Mouse (Mus musculus) ES-Bruce4 (cell line): Measurements from ENCODE around the gene Gng8. TPM values are rescaled to one million over a fixed set of nuclear protein-coding genes. Genes with fewer than 3 reads are reported as not detected.

ENCODE experiments used
- H3K27ac ChIP-seq: 2 replicates; pipeline ENCODE4 v1.5.1; 2012; ENCODE audit warnings: low read length, inconsistent platforms; ENCODE audit not compliant: insufficient read depth
- H3K27me3 ChIP-seq: 2 replicates; pipeline ENCODE4 v1.6.1; 2012; ENCODE audit warnings: mild to moderate bottlenecking, low read length, inconsistent platforms; ENCODE audit not compliant: control insufficient read depth, poor library complexity, insufficient read depth, severe bottlenecking
- H3K36me3 ChIP-seq: 2 replicates; pipeline ENCODE4 v1.6.1; 2012; ENCODE audit warnings: inconsistent platforms, mild to moderate bottlenecking, low read length, moderate library complexity; ENCODE audit not compliant: control insufficient read depth, poor library complexity, insufficient read depth, severe bottlenecking
- H3K4me1 ChIP-seq: one replicate; pipeline ENCODE4 v1.8.1; 2011; ENCODE audit warnings: low read length; ENCODE audit not compliant: control insufficient read depth, insufficient read depth
- H3K4me3 ChIP-seq: 2 replicates; pipeline ENCODE4 v1.5.1; 2011; ENCODE audit warnings: low read depth, mild to moderate bottlenecking, low read length
- H3K9ac ChIP-seq: 2 replicates; pipeline ENCODE4 v1.6.1; 2012; ENCODE audit warnings: low read depth, mild to moderate bottlenecking, inconsistent platforms; ENCODE audit not compliant: poor library complexity, severe bottlenecking
- H3K9me3 ChIP-seq: replicated peaks from 2 replicates; pipeline ENCODE4 v1.6.1; 2012; ENCODE audit warnings: mild to moderate bottlenecking, low read length, inconsistent platforms; ENCODE audit not compliant: control insufficient read depth, poor library complexity, insufficient read depth, severe bottlenecking
- CTCF ChIP-seq: IDR thresholded peaks from one replicate; pipeline ENCODE4 v1.8.1; 2011; ENCODE audit warnings: low read depth, low read length
- EP300 ChIP-seq: IDR thresholded peaks from 2 replicates; pipeline ENCODE4 v1.6.1; 2011; ENCODE audit warnings: low read depth, low read length; ENCODE audit not compliant: insufficient read depth
- POLR2A ChIP-seq: IDR thresholded peaks from one replicate; pipeline ENCODE4 v1.8.1; 2011; ENCODE audit warnings: low read length; ENCODE audit not compliant: insufficient read depth
- polyA plus RNA-seq: library from polyadenylated mRNA; stranded (reverse); fragments of >200 nt; gene quantifications from 2 replicates; pipeline ENCODE4 v1.2.4, GENCODE M21; 2011; ENCODE audit warnings: low read depth; ENCODE audit not compliant: missing spikeins, insufficient read depth, insufficient read length

Gene Gng8
- polyA plus RNA-seq, 1 experiment: 4.6 TPM

- Histone ChIP-seq H3K27me3 (no peaks in the 10 kb centered on the region), H3K36me3 (no peaks in the 10 kb centered on the region), H3K9ac (peak overlapping the region; percentile 61), H3K27ac (no peak overlapping the region), H3K4me3 (peak overlapping the region; percentile 63), H3K4me1 (peaks cover 3% of the 10 kb centered on the region), H3K9me3 (no peaks in the 10 kb centered on the region)
- TF ChIP-seq POLR2A (peak; percentile 14), EP300 (no peak), CTCF (no peak)
These were observed 6.3 kb upstream of the Gng8 start for GRCm38 (mm10) chr7:16885271-16885776.

GRCm38 (mm10) chr7:16885905-16886304 lies 5.7 kb upstream of the Gng8 start:
- Histone ChIP-seq H3K27me3 (no peaks in the 10 kb centered on the region), H3K9ac (peak overlapping the region; percentile 61), H3K9me3 (no peaks in the 10 kb centered on the region), H3K36me3 (no peaks in the 10 kb centered on the region), H3K4me1 (peaks cover 5% of the 10 kb centered on the region), H3K4me3 (peak overlapping the region; percentile 56), H3K27ac (no peak overlapping the region)
- no peak for TF ChIP-seq POLR2A
- TF ChIP-seq EP300: no peak
- no peak for TF ChIP-seq CTCF

- H3K4me3 ChIP-seq: no peak overlapping the region
- H3K36me3 ChIP-seq: no peaks in the 10 kb centered on the region
- no peaks in the 10 kb centered on the region for H3K27me3 ChIP-seq
- 0 out of 2 replicates have a peak overlapping the region, but pooled peaks have one; percentile 6 for H3K27ac ChIP-seq
- TF ChIP-seq CTCF: no peak
- peak overlapping the region; percentile 11; the same call in 1 of the 2 replicates for H3K9ac ChIP-seq
- no peaks in the 10 kb centered on the region for H3K9me3 ChIP-seq
- H3K4me1 ChIP-seq: peaks cover 3% of the 10 kb centered on the region
These were observed 1.1 kb upstream of the Gng8 start for GRCm38 (mm10) chr7:16890536-16890935.

DNA sequence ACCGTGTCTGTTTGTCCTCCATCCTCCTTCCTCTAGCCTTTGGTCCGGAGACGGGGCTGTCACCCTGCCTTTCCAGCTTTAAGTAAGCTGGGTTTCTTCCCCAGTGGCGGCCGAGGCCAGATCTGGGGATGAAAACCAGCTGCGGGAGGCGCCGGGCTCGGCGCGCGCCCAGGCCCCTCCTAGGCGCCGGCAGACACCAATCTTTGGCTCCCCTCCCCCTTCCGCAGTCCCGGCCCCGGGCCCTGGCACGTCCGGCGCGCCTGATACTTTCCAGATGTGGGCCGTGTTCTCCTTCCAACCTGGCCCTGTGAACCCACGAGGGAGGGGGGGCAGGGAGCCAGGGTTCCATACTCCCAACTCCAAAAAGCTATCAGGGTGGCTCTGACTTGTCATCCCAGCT lies 642 bp upstream of the Gng8 start:
- Histone ChIP-seq H3K27ac (0 out of 2 replicates have a peak overlapping the region, but pooled peaks have one; percentile 6), H3K9ac (peak overlapping the region; percentile 11; the same call in 1 of the 2 replicates), H3K36me3 (no peaks in the 10 kb centered on the region), H3K4me3 (no peak overlapping the region), H3K4me1 (peaks cover 3% of the 10 kb centered on the region), H3K9me3 (no peaks in the 10 kb centered on the region), H3K27me3 (no peaks in the 10 kb centered on the region)
- TF ChIP-seq POLR2A (no peak), CTCF (no peak), EP300 (no peak)

- Histone ChIP-seq H3K4me1 (peaks cover 3% of the 10 kb centered on the region), H3K9me3 (no peaks in the 10 kb centered on the region), H3K4me3 (no peak overlapping the region), H3K9ac (no peak overlapping the region), H3K36me3 (no peaks in the 10 kb centered on the region), H3K27ac (no peak overlapping the region), H3K27me3 (no peaks in the 10 kb centered on the region)
- TF ChIP-seq EP300 (no peak), POLR2A (no peak), CTCF (no peak)
These were observed 755 bp downstream of the Gng8 start for GRCm38 (mm10) chr7:16892352-16892730.

DNA sequence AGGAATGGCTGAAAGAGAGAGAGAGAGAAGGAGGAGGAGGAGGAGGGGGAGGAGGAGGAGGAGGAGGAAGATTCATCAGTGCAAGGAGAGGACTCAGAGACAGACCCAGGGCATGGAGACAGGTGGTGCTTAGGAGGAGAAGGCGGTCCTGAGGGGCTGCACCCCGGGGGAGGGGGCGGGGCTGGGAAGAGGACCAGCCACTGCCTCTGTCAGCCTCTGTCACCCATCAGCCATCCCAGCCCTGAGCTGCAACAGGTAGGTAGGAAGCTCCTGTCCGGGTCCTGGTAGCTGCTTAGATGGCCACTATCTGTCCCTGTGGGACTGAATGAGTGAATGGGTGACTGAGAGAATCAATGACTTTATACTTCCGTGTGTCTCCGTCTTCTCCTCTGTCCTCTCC lies 2.0 kb downstream of the Gng8 start:
- Histone ChIP-seq H3K9me3 (no peaks in the 10 kb centered on the region), H3K4me3 (no peak overlapping the region), H3K4me1 (peaks cover 3% of the 10 kb centered on the region), H3K27me3 (no peaks in the 10 kb centered on the region), H3K36me3 (no peaks in the 10 kb centered on the region), H3K9ac (no peak overlapping the region), H3K27ac (no peak overlapping the region)
- TF ChIP-seq POLR2A: no peak
- TF ChIP-seq CTCF: no peak
- no peak for TF ChIP-seq EP300
